Mouse (Mus musculus) intestine, postnatal 0 days (tissue): ENCODE measurements around the gene Vpreb3. TPM values are rescaled to one million over a fixed set of nuclear protein-coding genes. Genes with fewer than 3 reads are reported as not detected.

Experiments used
- ATAC-seq: fragments of 200-750 bp; cut with Nextera tagmentation; 2 replicates; pipeline ENCODE4 v1.8.0; 2017; ENCODE audit warnings: mild to moderate bottlenecking, moderate TSS enrichment, moderate library complexity
- H3K27ac ChIP-seq: fragments of 300-500 bp; sonication (generic); 2 replicates; pipeline ENCODE4 v1.5.1; 2014; ENCODE audit warnings: mild to moderate bottlenecking, low read depth, low read length, moderate library complexity
- H3K27me3 ChIP-seq: fragments of 300-500 bp; sonication (generic); replicated peaks from 2 replicates; pipeline ENCODE4 v1.6.1; 2014; ENCODE audit warnings: low read length, mixed read lengths; ENCODE audit not compliant: control insufficient read depth, insufficient read depth
- H3K36me3 ChIP-seq: fragments of 300-500 bp; sonication (generic); 2 replicates; pipeline ENCODE4 v1.6.1; 2014; ENCODE audit warnings: mild to moderate bottlenecking, moderate library complexity; ENCODE audit not compliant: control insufficient read depth, insufficient read depth
- H3K4me1 ChIP-seq: fragments of 300-500 bp; sonication (generic); replicated peaks from 2 replicates; pipeline ENCODE4 v1.6.1; 2014; ENCODE audit warnings: antibody characterized with exemption, low read length, mixed read lengths; ENCODE audit not compliant: control insufficient read depth, insufficient read depth
- H3K4me2 ChIP-seq: fragments of 300-500 bp; sonication (generic); replicated peaks from 2 replicates; pipeline ENCODE4 v1.6.1; 2014; ENCODE audit warnings: low read depth, mild to moderate bottlenecking, moderate library complexity
- H3K4me3 ChIP-seq: fragments of 300-500 bp; sonication (generic); 2 replicates; pipeline ENCODE4 v1.5.1; 2014; ENCODE audit warnings: low read depth, low read length
- H3K9ac ChIP-seq: fragments of 300-500 bp; sonication (generic); 2 replicates; pipeline ENCODE4 v1.6.1; 2014; ENCODE audit warnings: mild to moderate bottlenecking, low read depth, low read length
- H3K9me3 ChIP-seq: fragments of 300-500 bp; sonication (generic); 2 replicates; pipeline ENCODE4 v1.6.1; 2016; ENCODE audit warnings: mixed run types; ENCODE audit not compliant: control insufficient read depth
- CTCF ChIP-seq: sonication (generic); IDR thresholded peaks from 2 replicates; pipeline ENCODE4 v1.5.1; 2016; ENCODE audit warnings: low read depth, mild to moderate bottlenecking, control low read depth, antibody characterized with exemption, moderate library complexity
- WGBS: fragments of 180-500 bp; shearing (Covaris S2); extraction: QIAGEN DNeasy Blood & Tissue Kit; methylation state at CpG from one replicate; pipeline ENCODE4 v1.1.7; 2014; 5-methylcytosine and 5-hydroxymethylcytosine counted together
- polyA plus RNA-seq: library from polyadenylated mRNA; unstranded; fragments of >200 nt; fragmentation: Nextera tagmentation; extraction: Ambion mirVana; gene quantifications from 2 replicates; pipeline ENCODE4 v1.2.1, GENCODE M21; 2015

Gene Vpreb3
- polyA plus RNA-seq, 1 experiment from 2014 or later: not detected

GRCm38 (mm10) chr10:75935680-75936541 is 6.9 kb upstream of the Vpreb3 start, which contains the start of gene Mmp11:
Gene Mmp11, minus strand, starts transcription at chr10:75936496.
- Histone ChIP-seq H3K36me3 (no peaks in the 10 kb centered on the region), H3K27ac (0 out of 2 replicates have a peak within 1 kb of the TSS, but pooled peaks have one; percentile 37), H3K9me3 (no peaks in the 10 kb centered on the region), H3K4me1 (no peaks in the 10 kb centered on the region; the same call in 1 of the 2 replicates), H3K4me3 (peak within 1 kb of the TSS; percentile 62), H3K4me2 (peak within 1 kb of the TSS; percentile 85), H3K9ac (peak within 1 kb of the TSS; percentile 53), H3K27me3 (peaks cover 11% of the 10 kb centered on the region; the same call in 1 of the 2 replicates)
- TF ChIP-seq CTCF: no peak
- WGBS: 2% methylated on average over 51 of the region's 51 CpGs
- ATAC-seq: peak; percentile 83

DNA sequence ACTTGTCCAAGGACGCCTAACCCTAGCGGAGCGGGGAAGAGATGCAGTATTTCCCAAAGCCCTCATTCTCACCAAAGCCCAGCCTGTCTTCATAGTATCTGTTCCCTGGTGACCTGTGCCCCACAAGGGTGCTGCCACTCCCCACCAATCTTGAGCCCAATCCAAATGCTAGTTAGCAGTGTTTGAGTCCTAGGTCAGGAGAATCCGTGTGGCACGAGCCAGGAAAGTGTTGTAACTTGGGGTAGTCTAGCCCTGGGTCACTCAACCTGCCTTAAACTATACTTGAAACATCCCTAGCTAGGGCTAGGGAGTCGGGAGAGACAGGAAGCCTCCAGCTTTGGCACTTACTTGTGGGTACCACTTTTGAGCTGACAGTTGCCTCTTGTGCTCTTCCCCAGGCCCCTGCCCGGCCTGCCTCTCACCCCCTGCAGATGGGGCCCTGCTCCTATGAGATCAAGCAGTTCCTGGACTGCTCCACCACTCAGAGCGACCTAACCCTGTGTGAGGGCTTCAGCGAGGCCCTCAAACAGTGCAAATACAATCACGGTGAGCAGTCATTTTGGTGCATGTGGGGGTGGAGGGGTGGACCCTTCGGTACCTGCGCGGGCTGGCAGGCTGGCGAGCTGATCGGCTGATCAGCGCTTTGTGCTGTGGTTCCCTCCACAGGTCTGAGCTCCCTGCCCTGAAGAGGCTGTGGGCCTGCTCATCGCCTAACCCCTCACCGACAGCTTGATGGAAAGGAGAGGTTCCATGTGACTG is 5.8 kb upstream of the Vpreb3 start:
- H3K4me3 ChIP-seq: no peak overlapping the region
- no peak for TF ChIP-seq CTCF
- peaks cover 2% of the 10 kb centered on the region; the same call in 1 of the 2 replicates for H3K27me3 ChIP-seq
- no peaks in the 10 kb centered on the region for H3K9me3 ChIP-seq
- peak overlapping the region; percentile 85 for H3K4me2 ChIP-seq
- H3K27ac ChIP-seq: no peak overlapping the region
- H3K36me3 ChIP-seq: no peaks in the 10 kb centered on the region
- WGBS: 54% methylated on average over 18 of the region's 18 CpGs
- ATAC-seq: no peak
- no peaks in the 10 kb centered on the region; the same call in 1 of the 2 replicates for H3K4me1 ChIP-seq
- H3K9ac ChIP-seq: no peak overlapping the region

DNA sequence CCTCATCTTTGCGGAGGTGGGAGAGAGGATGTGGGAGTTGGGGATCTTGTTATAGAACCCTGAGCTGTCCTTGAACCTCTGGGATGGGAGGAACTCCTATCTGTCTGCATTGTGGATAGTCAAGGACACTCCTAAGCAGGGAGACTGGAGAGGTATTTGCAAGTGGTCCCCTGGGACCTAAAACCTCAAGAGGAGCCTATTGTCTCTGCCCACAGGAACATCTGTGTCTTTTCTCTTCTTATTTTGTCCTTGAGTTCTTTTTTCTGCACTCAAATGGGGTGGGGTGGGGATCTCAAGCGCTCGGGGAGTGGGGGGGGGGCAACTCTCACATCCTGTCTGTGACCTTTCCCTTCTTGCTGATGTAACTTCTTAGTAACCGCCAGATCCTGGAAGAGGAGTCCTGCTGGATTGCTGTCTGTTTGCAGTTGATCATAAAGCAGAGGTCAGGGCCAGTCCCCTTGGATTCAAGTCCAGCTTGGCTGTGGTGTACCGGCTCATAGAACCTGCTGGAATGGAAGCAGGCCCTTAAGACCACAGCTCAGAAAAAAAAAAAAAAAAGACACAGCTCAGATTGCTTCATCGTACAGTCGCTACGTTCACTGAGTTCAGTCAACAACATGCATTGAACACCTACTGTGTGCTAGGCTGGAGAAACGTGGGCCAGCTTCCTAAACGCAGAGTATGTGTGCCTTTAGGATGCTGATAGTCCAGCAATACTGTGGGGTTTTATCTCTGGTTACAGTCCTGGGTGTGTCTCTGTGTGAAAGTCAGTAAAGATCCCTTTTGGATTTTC is 4.8 kb upstream of the Vpreb3 start:
- no peaks in the 10 kb centered on the region for H3K9me3 ChIP-seq
- 48% methylated on average over 10 of the region's 10 CpGs for WGBS
- H3K4me1 ChIP-seq: no peaks in the 10 kb centered on the region
- no peak overlapping the region for H3K9ac ChIP-seq
- H3K36me3 ChIP-seq: no peaks in the 10 kb centered on the region
- H3K4me2 ChIP-seq: no peak overlapping the region
- H3K27me3 ChIP-seq: no peaks in the 10 kb centered on the region
- TF ChIP-seq CTCF: no peak
- no peak for ATAC-seq
- no peak overlapping the region for H3K27ac ChIP-seq
- no peak overlapping the region for H3K4me3 ChIP-seq

- TF ChIP-seq CTCF: no peak
- no peaks in the 10 kb centered on the region for H3K36me3 ChIP-seq
- WGBS: 58% methylated on average over 9 of the region's 9 CpGs
- no peaks in the 10 kb centered on the region for H3K4me1 ChIP-seq
- H3K9me3 ChIP-seq: no peaks in the 10 kb centered on the region
- no peak overlapping the region for H3K9ac ChIP-seq
- no peak overlapping the region for H3K4me2 ChIP-seq
- ATAC-seq: no peak
- no peak overlapping the region for H3K4me3 ChIP-seq
- no peak overlapping the region for H3K27ac ChIP-seq
- no peaks in the 10 kb centered on the region for H3K27me3 ChIP-seq
These were observed 3.2 kb upstream of the Vpreb3 start for GRCm38 (mm10) chr10:75939481-75940234.

GRCm38 (mm10) chr10:75940520-75940919 is 2.3 kb upstream of the Vpreb3 start, which contains the start of gene Gm867:
Gene Gm867, minus strand, starts transcription at chr10:75940672.
- no peak within 1 kb of the TSS for H3K27ac ChIP-seq
- no peak for TF ChIP-seq CTCF
- ATAC-seq: no peak
- H3K27me3 ChIP-seq: no peaks in the 10 kb centered on the region
- no peaks in the 10 kb centered on the region for H3K36me3 ChIP-seq
- no peaks in the 10 kb centered on the region for H3K9me3 ChIP-seq
- H3K9ac ChIP-seq: no peak within 1 kb of the TSS
- WGBS: 79% methylated on average over 5 of the region's 5 CpGs
- no peaks in the 10 kb centered on the region for H3K4me1 ChIP-seq
- no peak within 1 kb of the TSS for H3K4me2 ChIP-seq
- H3K4me3 ChIP-seq: no peak within 1 kb of the TSS
